Mouse (Mus musculus): Measurements from ENCODE around the gene Hip1r. TPM values are rescaled to one million over a fixed set of nuclear protein-coding genes. Genes with fewer than 3 reads are reported as not detected.

The Hip1r gene
- polyA plus RNA-seq, 2 experiments: 7.2 to 7.6 TPM

DNA sequence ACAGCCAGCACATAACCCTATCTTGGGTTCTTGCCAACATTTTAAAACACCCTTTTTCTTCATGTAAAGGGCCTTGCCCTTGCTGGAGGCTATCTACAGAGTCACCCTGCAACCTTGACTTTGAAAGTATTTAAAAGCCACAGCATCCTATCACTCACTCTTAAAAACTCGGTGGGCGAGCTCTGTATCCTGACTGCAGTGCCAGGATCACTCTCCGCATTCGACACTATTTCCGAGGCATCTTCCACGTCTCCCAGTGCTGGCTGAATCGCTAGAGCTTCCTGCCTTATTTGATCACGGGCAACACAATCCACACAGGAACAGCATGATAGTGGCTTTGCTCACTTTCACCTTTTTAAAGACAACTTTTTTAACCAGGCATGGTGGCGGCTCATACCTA, 44.5 kb downstream of the Hip1r start:
- Histone ChIP-seq H3K4me1 (replicated peaks; ENCODE audit: control insufficient read depth in 2 of 2, insufficient read depth in 2 of 2, low read length in 1 of 2) (peaks cover 55 to 80% of the 10 kb centered on the region in 2 experiments), H3K9ac (replicated peaks) (no peak overlapping the region), H3K27ac (no peak overlapping the region), H3K4me3 (ENCODE audit: insufficient read depth in 1 of 2, low read depth in 2 of 2, low read length in 2 of 2) (no peak overlapping the region), H3K36me3 (replicated peaks; ENCODE audit: control insufficient read depth, insufficient read depth, low read depth) (no peaks in the 10 kb centered on the region), H3K4me2 (ENCODE audit: low read depth) (no peak overlapping the region; the same call in 1 of the 2 replicates), H3K27me3 (ENCODE audit: control insufficient read depth, insufficient read depth, low read length) (no peaks in the 10 kb centered on the region), H3K9me3 (ENCODE audit: control insufficient read depth, low read length) (no peaks in the 10 kb centered on the region)
- no peak for DNase-seq (ENCODE audit: low read depth in 3 of 3, low spot score in 3 of 3)
- ATAC-seq (ENCODE audit: insufficient read depth): no peak
- 63% methylated on average over 9 of the region's 9 CpGs for WGBS (ENCODE audit: insufficient replicate concordance)
- TF ChIP-seq EP300 (IDR thresholded peaks at IDR 0.05; ENCODE audit: low read depth) (no peak), CTCF (IDR thresholded peaks at IDR 0.05; ENCODE audit: low read depth) (no peak)

- DNase-seq (ENCODE audit: low read depth in 3 of 3, low spot score in 3 of 3): no peak
- Histone ChIP-seq H3K27ac (peak overlapping the region; percentile 13; the same call in 1 of the 2 replicates), H3K9me3 (ENCODE audit: control insufficient read depth, low read length) (no peaks in the 10 kb centered on the region), H3K36me3 (replicated peaks; ENCODE audit: control insufficient read depth, insufficient read depth, low read depth) (no peaks in the 10 kb centered on the region), H3K27me3 (ENCODE audit: control insufficient read depth, insufficient read depth, low read length) (no peaks in the 10 kb centered on the region), H3K4me1 (replicated peaks; ENCODE audit: control insufficient read depth in 2 of 2, insufficient read depth in 2 of 2, low read length in 1 of 2) (peaks cover 56 to 79% of the 10 kb centered on the region in 2 experiments), H3K4me3 (ENCODE audit: insufficient read depth in 1 of 2, low read depth in 2 of 2, low read length in 2 of 2) (no peak overlapping the region), H3K9ac (replicated peaks) (no peak overlapping the region), H3K4me2 (ENCODE audit: low read depth) (peak overlapping the region; percentile 45)
- ATAC-seq (ENCODE audit: insufficient read depth): no peak
- 0 out of 2 replicates have a peak, but pooled peaks have one; percentile 1 for TF ChIP-seq EP300 (IDR thresholded peaks at IDR 0.05; ENCODE audit: low read depth)
- TF ChIP-seq CTCF (IDR thresholded peaks at IDR 0.05; ENCODE audit: low read depth): no peak
- 34% methylated on average over 9 of the region's 9 CpGs for WGBS (ENCODE audit: insufficient replicate concordance)
These were observed 45.2 kb downstream of the Hip1r start for GRCm38 (mm10) chr5:124018651-124019050.

- Histone ChIP-seq H3K4me2 (ENCODE audit: low read depth) (peak overlapping the region; percentile 45), H3K27me3 (ENCODE audit: control insufficient read depth, insufficient read depth, low read length) (no peaks in the 10 kb centered on the region), H3K27ac (peak overlapping the region; percentile 13), H3K4me3 (ENCODE audit: insufficient read depth in 1 of 2, low read depth in 2 of 2, low read length in 2 of 2) (no peak overlapping the region), H3K36me3 (replicated peaks; ENCODE audit: control insufficient read depth, insufficient read depth, low read depth) (no peaks in the 10 kb centered on the region), H3K4me1 (replicated peaks; ENCODE audit: control insufficient read depth in 2 of 2, insufficient read depth in 2 of 2, low read length in 1 of 2) (peaks cover 56 to 75% of the 10 kb centered on the region in 2 experiments), H3K9me3 (ENCODE audit: control insufficient read depth, low read length) (no peaks in the 10 kb centered on the region), H3K9ac (replicated peaks) (0 out of 2 replicates have a peak overlapping the region, but pooled peaks have one; percentile 24)
- peak in 2 of 3 experiments; percentile 46 to 66 for DNase-seq (ENCODE audit: low read depth in 3 of 3, low spot score in 3 of 3)
- ATAC-seq (ENCODE audit: insufficient read depth): peak; percentile 59
- TF ChIP-seq CTCF (IDR thresholded peaks at IDR 0.05; ENCODE audit: low read depth): no peak
- no peak for TF ChIP-seq EP300 (IDR thresholded peaks at IDR 0.05; ENCODE audit: low read depth)
- 27% methylated on average over 12 of the region's 12 CpGs for WGBS (ENCODE audit: insufficient replicate concordance)
These were observed 46.2 kb downstream of the Hip1r start for GRCm38 (mm10) chr5:124019348-124020216.

DNA sequence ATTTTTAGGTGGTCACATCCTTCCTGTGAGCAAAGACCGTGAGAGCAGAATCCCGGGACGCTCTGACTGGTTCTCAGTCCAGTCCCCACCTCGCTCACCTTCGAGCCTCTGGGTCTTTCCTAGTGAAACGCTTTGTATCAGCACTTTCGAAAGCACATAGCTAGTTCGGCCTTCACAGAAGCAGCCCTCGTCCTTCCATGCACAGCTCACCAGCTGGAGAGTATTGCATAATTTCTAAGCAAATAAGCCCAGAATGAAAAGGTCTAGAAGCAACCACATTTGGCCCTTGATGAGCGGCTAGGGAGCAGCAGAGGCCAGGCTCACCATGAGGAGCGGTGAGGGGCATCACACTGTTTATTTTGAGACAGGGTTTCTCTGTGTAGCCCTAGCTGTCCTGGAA, 47.7 kb downstream of the Hip1r start:
- H3K4me1 ChIP-seq (replicated peaks; ENCODE audit: control insufficient read depth in 2 of 2, insufficient read depth in 2 of 2, low read length in 1 of 2): peaks cover 56 to 79% of the 10 kb centered on the region in 2 experiments
- H3K9me3 ChIP-seq (ENCODE audit: control insufficient read depth, low read length): no peaks in the 10 kb centered on the region
- 72% methylated on average over 11 of the region's 11 CpGs for WGBS (ENCODE audit: insufficient replicate concordance)
- H3K9ac ChIP-seq (replicated peaks): no peak overlapping the region
- no peaks in the 10 kb centered on the region for H3K27me3 ChIP-seq (ENCODE audit: control insufficient read depth, insufficient read depth, low read length)
- DNase-seq (ENCODE audit: low read depth in 3 of 3, low spot score in 3 of 3) (no peak), ATAC-seq (ENCODE audit: insufficient read depth) (no peak)
- H3K4me2 ChIP-seq (ENCODE audit: low read depth): no peak overlapping the region
- H3K27ac ChIP-seq: no peak overlapping the region
- no peak overlapping the region for H3K4me3 ChIP-seq (ENCODE audit: insufficient read depth in 1 of 2, low read depth in 2 of 2, low read length in 2 of 2)
- TF ChIP-seq CTCF (IDR thresholded peaks at IDR 0.05; ENCODE audit: low read depth) (no peak), EP300 (IDR thresholded peaks at IDR 0.05; ENCODE audit: low read depth) (no peak)
- H3K36me3 ChIP-seq (replicated peaks; ENCODE audit: control insufficient read depth, insufficient read depth, low read depth): no peaks in the 10 kb centered on the region

DNA sequence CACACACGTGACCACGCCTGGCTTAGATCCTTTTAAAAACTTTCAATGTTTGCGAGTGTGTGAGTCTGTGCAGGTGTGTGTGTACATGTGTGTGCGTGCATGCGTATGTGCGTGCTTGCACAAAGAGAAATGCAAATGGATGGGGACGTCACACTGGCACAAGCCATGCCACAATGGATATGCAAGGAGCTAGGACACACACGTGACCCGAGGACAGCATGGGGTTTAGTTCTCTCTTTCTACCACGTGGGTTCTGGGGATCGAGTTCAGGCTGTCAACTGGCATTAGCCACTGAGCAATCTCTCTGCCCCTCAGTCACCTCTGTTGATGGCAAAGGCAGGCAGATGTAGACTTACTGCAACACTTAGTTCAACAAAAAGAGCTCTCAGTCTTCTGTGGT, 48.3 kb downstream of the Hip1r start:
- peak overlapping the region; percentile 55 for H3K4me2 ChIP-seq (ENCODE audit: low read depth)
- ATAC-seq (ENCODE audit: insufficient read depth) (no peak), DNase-seq (ENCODE audit: low read depth in 3 of 3, low spot score in 3 of 3) (no peak)
- H3K4me1 ChIP-seq (replicated peaks; ENCODE audit: control insufficient read depth in 2 of 2, insufficient read depth in 2 of 2, low read length in 1 of 2): peaks cover 52 to 78% of the 10 kb centered on the region in 2 experiments
- H3K4me3 ChIP-seq (ENCODE audit: insufficient read depth in 1 of 2, low read depth in 2 of 2, low read length in 2 of 2): peak overlapping the region in 1 of 2 experiments; percentile 2; a peak in 1 of 4 replicates
- WGBS (ENCODE audit: insufficient replicate concordance): 58% methylated on average over 11 of the region's 11 CpGs
- no peaks in the 10 kb centered on the region for H3K27me3 ChIP-seq (ENCODE audit: control insufficient read depth, insufficient read depth, low read length)
- H3K27ac ChIP-seq: peak overlapping the region; percentile 39
- H3K9me3 ChIP-seq (ENCODE audit: control insufficient read depth, low read length): no peaks in the 10 kb centered on the region
- no peaks in the 10 kb centered on the region for H3K36me3 ChIP-seq (replicated peaks; ENCODE audit: control insufficient read depth, insufficient read depth, low read depth)
- no peak overlapping the region; the same call in 1 of the 2 replicates for H3K9ac ChIP-seq (replicated peaks)
- TF ChIP-seq CTCF (IDR thresholded peaks at IDR 0.05; ENCODE audit: low read depth) (no peak), EP300 (IDR thresholded peaks at IDR 0.05; ENCODE audit: low read depth) (no peak)
